11 mouse cellular contexts compared by ENCODE assay signal in genomic region chr10:26974224-26974623, GRCm38 (mm10).
"Had no signal": no experiment of that assay in that cellular context is flagged by ENCODE, and none has a peak within 500 bp of the region (broad histone marks: within the 10 kb centered on the region; RNA-seq: fewer than 3 reads in every experiment).

No protein-coding gene starts in this region.

- DNase-seq: kidney, adult 18-20 months; kidney, postnatal 14 days; layer of hippocampus, adult 9-11 months; right cerebral cortex, postnatal 4 days; spleen, adult 18-20 months; thymus, postnatal 36 days had no signal

- H3K4me1 ChIP-seq: limb, embryonic 12.5 days; lung, embryonic 15.5 days; midbrain, embryonic 15.5 days; neural tube, embryonic 12.5 days had no signal

- ATAC-seq: midbrain, embryonic 15.5 days had no signal

- H3K4me3 ChIP-seq: limb, embryonic 12.5 days; lung, embryonic 15.5 days; midbrain, embryonic 15.5 days; neural tube, embryonic 12.5 days had no signal

- H3K4me2 ChIP-seq: limb, embryonic 12.5 days; lung, embryonic 15.5 days; midbrain, embryonic 11.5 days; midbrain, embryonic 15.5 days; neural tube, embryonic 12.5 days had no signal

- H3K36me3 ChIP-seq: limb, embryonic 12.5 days; lung, embryonic 15.5 days; midbrain, embryonic 15.5 days; neural tube, embryonic 12.5 days had no signal

- H3K27ac ChIP-seq: limb, embryonic 12.5 days; lung, embryonic 15.5 days; midbrain, embryonic 15.5 days; neural tube, embryonic 12.5 days had no signal

- H3K9me3 ChIP-seq: limb, embryonic 12.5 days; lung, embryonic 15.5 days; midbrain, embryonic 15.5 days; neural tube, embryonic 12.5 days had no signal

- H3K27me3 ChIP-seq: limb, embryonic 12.5 days; lung, embryonic 15.5 days; midbrain, embryonic 15.5 days; neural tube, embryonic 12.5 days had no signal

- H3K9ac ChIP-seq: limb, embryonic 12.5 days; lung, embryonic 15.5 days; midbrain, embryonic 15.5 days; neural tube, embryonic 12.5 days had no signal
